ENCODE assay signal across 8 mouse cellular contexts in the genomic region with DNA sequence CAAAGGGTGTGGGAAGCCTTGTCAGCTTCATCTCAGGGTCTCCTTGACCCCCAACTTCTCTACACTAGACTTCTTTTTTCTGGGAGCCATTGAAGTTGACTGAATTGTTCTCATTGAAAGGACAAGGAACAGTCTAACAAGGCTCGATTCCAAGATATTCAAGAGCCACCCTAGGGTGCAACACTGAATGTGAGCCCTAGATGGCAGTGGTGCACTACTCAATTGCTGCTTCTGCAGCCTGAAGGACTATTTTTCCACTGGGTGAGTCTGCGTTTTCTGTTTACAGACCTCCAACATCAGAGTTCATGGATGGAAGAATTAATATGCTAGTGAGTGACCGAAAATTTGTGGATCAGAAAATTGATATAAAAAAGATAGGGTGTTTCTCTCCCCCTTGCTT.
A peak's percentile ranks its signal among the peaks of the same experiment; 100 is the strongest.
DNase-seq lines count a peak whose midpoint lies in the region; ATAC-seq and TF ChIP-seq lines count a peak whose summit lies in the region.
"Not testable (repeated sequence)": the region's sequence is repeated elsewhere in the genome, so short reads cannot be mapped to it uniquely, and the experiment has no call there.

No protein-coding gene starts in this region.

- TF ChIP-seq POLR2A in lung, adult 2 months (IDR thresholded peaks at IDR 0.05; ENCODE audit: borderline replicate concordance, extremely low read depth, low read depth, low read length), result not testable (repeated sequence)

- H3K4me2 ChIP-seq in forebrain, postnatal 0 days (ENCODE audit: low read depth); hindbrain, embryonic 11.5 days (replicated peaks; ENCODE audit: low read depth, low read length): not testable (repeated sequence)

- not testable (repeated sequence) for H3K9ac ChIP-seq in forebrain, postnatal 0 days; hindbrain, embryonic 11.5 days (ENCODE audit: low read depth, low read length)

- ATAC-seq in forebrain, postnatal 0 days; hindbrain, embryonic 11.5 days (ENCODE audit: low FRiP score): not testable (repeated sequence)

- not testable (repeated sequence) for H3K4me1 ChIP-seq in forebrain, postnatal 0 days (ENCODE audit: insufficient read depth); hindbrain, embryonic 11.5 days (replicated peaks; ENCODE audit: control insufficient read depth, insufficient read depth, low read length); lung, adult 2 months (ENCODE audit: control insufficient read depth, insufficient read depth, low read length)

- not testable (repeated sequence) for H3K27ac ChIP-seq in forebrain, postnatal 0 days (ENCODE audit: low read depth, low read length); hindbrain, embryonic 11.5 days (ENCODE audit: low read depth, low read length)

- H3K9me3 ChIP-seq in forebrain, postnatal 0 days (ENCODE audit: low read length); hindbrain, embryonic 11.5 days (ENCODE audit: control insufficient read depth, low read length): not testable (repeated sequence)

- not testable (repeated sequence) for H3K27me3 ChIP-seq in forebrain, postnatal 0 days (ENCODE audit: insufficient read depth, low read length); hindbrain, embryonic 11.5 days (ENCODE audit: control insufficient read depth, insufficient read depth, low read length)

- H3K4me3 ChIP-seq in forebrain, postnatal 0 days (ENCODE audit: low read depth, low read length); hindbrain, embryonic 11.5 days (ENCODE audit: low read depth, low read length); lung, adult 2 months (replicated peaks; ENCODE audit: extremely low read depth, low read depth, low read length): not testable (repeated sequence)

- WGBS in forebrain, postnatal 0 days, result 44% methylated on average over 3 of the region's 3 CpGs
- WGBS in hindbrain, embryonic 11.5 days, result 63% methylated on average over 3 of the region's 3 CpGs
- 29% methylated on average over 3 of the region's 3 CpGs for WGBS in lung, adult 2 months

- DNase-seq in Muller cell, postnatal 12 days (ENCODE audit: inconsistent ontology term), result peak; percentile 8
- peak; percentile 16 for DNase-seq in cerebellum, adult 11 months
- peak; percentile 70 for DNase-seq in forebrain, postnatal 0 days
- peak; percentile 12 for DNase-seq in hindbrain, embryonic 11.5 days (ENCODE audit: low spot score)
- peak; percentile 34 for DNase-seq in layer of hippocampus, adult 9-11 months
- peak; percentile 58 for DNase-seq in lung, adult 2 months
- DNase-seq in right cerebral cortex, adult 18-20 months, result peak; percentile 30
- peak; percentile 38 for DNase-seq in urinary bladder, postnatal 25 days (ENCODE audit: low spot score)

- peak; percentile 81 for TF ChIP-seq CTCF in forebrain, postnatal 0 days (IDR thresholded peaks at IDR 0.05; ENCODE audit: low read depth)
- peak; percentile 64 for TF ChIP-seq CTCF in lung, adult 2 months (IDR thresholded peaks at IDR 0.05; ENCODE audit: insufficient read depth, low read length)

- H3K36me3 ChIP-seq in forebrain, postnatal 0 days (ENCODE audit: insufficient read depth); hindbrain, embryonic 11.5 days (ENCODE audit: control insufficient read depth, insufficient read depth, low read length): not testable (repeated sequence)

Comparison
In these comparisons a context has a peak if more than half of its experiments do, and no peak if none do; other contexts are left out.
1. DNase-seq: peak in every context shown above with its lines; median percentile 70 in forebrain, postnatal 0 days; 58 in lung, adult 2 months; 38 in urinary bladder, postnatal 25 days; 34 in layer of hippocampus, adult 9-11 months; 30 in right cerebral cortex, adult 18-20 months; 16 in cerebellum, adult 11 months; 12 in hindbrain, embryonic 11.5 days; 8 in Muller cell, postnatal 12 days.